Mouse (Mus musculus): ENCODE measurements around the gene Ube2c.

The Ube2c gene

GRCm38 (mm10) chr2:164821060-164821459 is 51.4 kb downstream of the Ube2c start:
- in situ Hi-C loops (cut with MboI, MseI), result no loop called here

- in situ Hi-C loops (cut with MboI, MseI), result no loop called here
These were observed 53.0 kb downstream of the Ube2c start, which contains the start of gene Zswim1 for GRCm38 (mm10) chr2:164822636-164823165. Gene Zswim1 (plus strand): TSS chr2:164822686.

- in situ Hi-C loops (cut with MboI, MseI), result no loop called here
These were observed 53.5 kb downstream of the Ube2c start for GRCm38 (mm10) chr2:164823181-164823585.

- in situ Hi-C loops (cut with MboI, MseI), result no loop called here
These were observed 54.3 kb downstream of the Ube2c start for GRCm38 (mm10) chr2:164823969-164824368.

- in situ Hi-C loops (cut with MboI, MseI), result no loop called here
These were observed 55.8 kb downstream of the Ube2c start for GRCm38 (mm10) chr2:164825521-164825920.

GRCm38 (mm10) chr2:164827146-164827850 is 57.6 kb downstream of the Ube2c start:
- in situ Hi-C loops (cut with MboI, MseI), result no loop called here
